Mouse (Mus musculus): Measurements from ENCODE around the gene Rgs6. TPM values are rescaled to one million over a fixed set of nuclear protein-coding genes. Genes with fewer than 3 reads are reported as not detected.

Rgs6 gene
- total and polyA plus RNA-seq, 2 experiments = 0.09 TPM; not detected in 1

- Histone ChIP-seq H3K4me1 (ENCODE audit: control insufficient read depth, insufficient read depth, low read length) (no peaks in the 10 kb centered on the region), H3K4me3 (ENCODE audit: insufficient read depth, low read depth, low read length) (no peak overlapping the region)
Measured at GRCm38 (mm10) chr12:83076179-83076578, 488.1 kb downstream of the Rgs6 start.

GRCm38 (mm10) chr12:83077486-83077885 lies 489.4 kb downstream of the Rgs6 start:
- Histone ChIP-seq H3K79me2 (ENCODE audit: control insufficient read depth, insufficient read depth, low read length) (no peaks in the 10 kb centered on the region), H3K9ac (ENCODE audit: low read depth, low read length) (no peak overlapping the region), H3K4me3 (ENCODE audit: insufficient read depth, low read depth, low read length) (no peak overlapping the region), H3K27ac (replicated peaks; ENCODE audit: insufficient read depth, low read depth, low read length) (no peak overlapping the region), H3K4me1 (ENCODE audit: control insufficient read depth, insufficient read depth, low read length) (no peaks in the 10 kb centered on the region), H3K27me3 (ENCODE audit: control insufficient read depth, insufficient read depth, low read length) (no peaks in the 10 kb centered on the region; the same call in 1 of the 2 replicates), H3K36me3 (ENCODE audit: control insufficient read depth, insufficient read depth, low read length) (no peaks in the 10 kb centered on the region)
- WGBS = 85% methylated on average over 2 of the region's 2 CpGs
- DNase-seq (ENCODE audit: extremely low read depth, low read depth, low spot score) = no peak
- TF ChIP-seq CTCF (IDR thresholded peaks at IDR 0.05; ENCODE audit: low read depth, low read length) (no peak), POLR2A (IDR thresholded peaks at IDR 0.05; ENCODE audit: extremely low read depth, insufficient read depth, low read length) (no peak)

More at GRCm38 (mm10) chr12:83076179-83076578, 488.1 kb downstream of the Rgs6 start:
- no peak for TF ChIP-seq POLR2A (IDR thresholded peaks at IDR 0.05; ENCODE audit: extremely low read depth, insufficient read depth, low read length)
- no peak for TF ChIP-seq CTCF (IDR thresholded peaks at IDR 0.05; ENCODE audit: low read depth, low read length)
- H3K36me3 ChIP-seq (ENCODE audit: control insufficient read depth, insufficient read depth, low read length) = no peaks in the 10 kb centered on the region
- DNase-seq (ENCODE audit: extremely low read depth, low read depth, low spot score) = no peak
- H3K27me3 ChIP-seq (ENCODE audit: control insufficient read depth, insufficient read depth, low read length) = no peaks in the 10 kb centered on the region; the same call in 1 of the 2 replicates
- H3K79me2 ChIP-seq (ENCODE audit: control insufficient read depth, insufficient read depth, low read length) = no peaks in the 10 kb centered on the region
- 92% methylated on average over 3 of the region's 3 CpGs for WGBS
- no peak overlapping the region for H3K9ac ChIP-seq (ENCODE audit: low read depth, low read length)
- H3K27ac ChIP-seq (replicated peaks; ENCODE audit: insufficient read depth, low read depth, low read length) = no peak overlapping the region

- DNase-seq (ENCODE audit: extremely low read depth, low read depth, low spot score) = no peak
- H3K27me3 ChIP-seq (ENCODE audit: control insufficient read depth, insufficient read depth, low read length) = no peaks in the 10 kb centered on the region
- WGBS = 69% methylated on average over 3 of the region's 4 CpGs
Measured at GRCm38 (mm10) chr12:83083427-83083826, 495.3 kb downstream of the Rgs6 start.

GRCm38 (mm10) chr12:83084614-83085013 lies 496.5 kb downstream of the Rgs6 start:
- TF ChIP-seq CTCF (IDR thresholded peaks at IDR 0.05; ENCODE audit: low read depth, low read length) (no peak), POLR2A (IDR thresholded peaks at IDR 0.05; ENCODE audit: extremely low read depth, insufficient read depth, low read length) (no peak)
- Histone ChIP-seq H3K36me3 (ENCODE audit: control insufficient read depth, insufficient read depth, low read length) (no peaks in the 10 kb centered on the region), H3K27me3 (ENCODE audit: control insufficient read depth, insufficient read depth, low read length) (no peaks in the 10 kb centered on the region), H3K79me2 (ENCODE audit: control insufficient read depth, insufficient read depth, low read length) (no peaks in the 10 kb centered on the region), H3K4me3 (ENCODE audit: insufficient read depth, low read depth, low read length) (no peak overlapping the region), H3K9ac (ENCODE audit: low read depth, low read length) (no peak overlapping the region), H3K4me1 (ENCODE audit: control insufficient read depth, insufficient read depth, low read length) (no peaks in the 10 kb centered on the region; the same call in 1 of the 2 replicates), H3K27ac (replicated peaks; ENCODE audit: insufficient read depth, low read depth, low read length) (no peak overlapping the region)
- no peak for DNase-seq (ENCODE audit: extremely low read depth, low read depth, low spot score)
- 95% methylated on average over 5 of the region's 5 CpGs for WGBS

More at GRCm38 (mm10) chr12:83083427-83083826, 495.3 kb downstream of the Rgs6 start:
- Histone ChIP-seq H3K4me1 (ENCODE audit: control insufficient read depth, insufficient read depth, low read length) (no peaks in the 10 kb centered on the region; the same call in 1 of the 2 replicates), H3K4me3 (ENCODE audit: insufficient read depth, low read depth, low read length) (no peak overlapping the region), H3K36me3 (ENCODE audit: control insufficient read depth, insufficient read depth, low read length) (no peaks in the 10 kb centered on the region), H3K79me2 (ENCODE audit: control insufficient read depth, insufficient read depth, low read length) (no peaks in the 10 kb centered on the region), H3K27ac (replicated peaks; ENCODE audit: insufficient read depth, low read depth, low read length) (no peak overlapping the region), H3K9ac (ENCODE audit: low read depth, low read length) (no peak overlapping the region)
- no peak for TF ChIP-seq CTCF (IDR thresholded peaks at IDR 0.05; ENCODE audit: low read depth, low read length)
- no peak for TF ChIP-seq POLR2A (IDR thresholded peaks at IDR 0.05; ENCODE audit: extremely low read depth, insufficient read depth, low read length)

- DNase-seq (ENCODE audit: extremely low read depth, low read depth, low spot score) = no peak
- TF ChIP-seq POLR2A (IDR thresholded peaks at IDR 0.05; ENCODE audit: extremely low read depth, insufficient read depth, low read length) (no peak), CTCF (IDR thresholded peaks at IDR 0.05; ENCODE audit: low read depth, low read length) (no peak)
- no peaks in the 10 kb centered on the region; the same call in 1 of the 2 replicates for H3K4me1 ChIP-seq (ENCODE audit: control insufficient read depth, insufficient read depth, low read length)
- H3K9ac ChIP-seq (ENCODE audit: low read depth, low read length) = no peak overlapping the region
- H3K4me3 ChIP-seq (ENCODE audit: insufficient read depth, low read depth, low read length) = no peak overlapping the region
- no peaks in the 10 kb centered on the region for H3K27me3 ChIP-seq (ENCODE audit: control insufficient read depth, insufficient read depth, low read length)
- peak overlapping the region; percentile 40 for H3K27ac ChIP-seq (replicated peaks; ENCODE audit: insufficient read depth, low read depth, low read length)
- H3K36me3 ChIP-seq (ENCODE audit: control insufficient read depth, insufficient read depth, low read length) = no peaks in the 10 kb centered on the region
- H3K79me2 ChIP-seq (ENCODE audit: control insufficient read depth, insufficient read depth, low read length) = no peaks in the 10 kb centered on the region
- 81% methylated on average over 4 of the region's 4 CpGs for WGBS
Measured at GRCm38 (mm10) chr12:83087010-83087409, 498.9 kb downstream of the Rgs6 start.

- Histone ChIP-seq H3K9ac (ENCODE audit: low read depth, low read length) (no peak overlapping the region), H3K27ac (replicated peaks; ENCODE audit: insufficient read depth, low read depth, low read length) (peak overlapping the region; percentile 40; the same call in 1 of the 2 replicates), H3K79me2 (ENCODE audit: control insufficient read depth, insufficient read depth, low read length) (no peaks in the 10 kb centered on the region), H3K4me1 (ENCODE audit: control insufficient read depth, insufficient read depth, low read length) (no peaks in the 10 kb centered on the region; the same call in 1 of the 2 replicates), H3K36me3 (ENCODE audit: control insufficient read depth, insufficient read depth, low read length) (no peaks in the 10 kb centered on the region), H3K4me3 (ENCODE audit: insufficient read depth, low read depth, low read length) (no peak overlapping the region), H3K27me3 (ENCODE audit: control insufficient read depth, insufficient read depth, low read length) (no peaks in the 10 kb centered on the region)
- WGBS = 56% methylated on average over 7 of the region's 7 CpGs
- DNase-seq (ENCODE audit: extremely low read depth, low read depth, low spot score) = peak; percentile 23
- TF ChIP-seq POLR2A (IDR thresholded peaks at IDR 0.05; ENCODE audit: extremely low read depth, insufficient read depth, low read length) (no peak), CTCF (IDR thresholded peaks at IDR 0.05; ENCODE audit: low read depth, low read length) (no peak)
Measured at GRCm38 (mm10) chr12:83087555-83087954, 499.5 kb downstream of the Rgs6 start.
